Mouse (Mus musculus) heart, embryonic 12.5 days (tissue): Measurements from ENCODE around the gene Ascc1. TPM values are rescaled to one million over a fixed set of nuclear protein-coding genes. Genes with fewer than 3 reads are reported as not detected.
"Not testable (repeated sequence)": the region's sequence is repeated elsewhere in the genome, so short reads cannot be mapped to it uniquely, and the experiment has no call there.

Source experiments
- ATAC-seq: fragments of 200-750 bp; cut with Nextera tagmentation; 2 replicates; pipeline ENCODE4 v1.8.0; 2017; ENCODE audit warnings: moderate TSS enrichment, moderate library complexity; ENCODE audit not compliant: insufficient number of reproducible peaks, low FRiP score
- H3K27ac ChIP-seq: fragments of 300-500 bp; sonication (generic); 2 replicates; pipeline ENCODE4 v1.5.1; 2016; ENCODE audit warnings: mild to moderate bottlenecking, moderate library complexity; ENCODE audit not compliant: poor library complexity, severe bottlenecking
- H3K27me3 ChIP-seq: fragments of 300-500 bp; sonication (generic); replicated peaks from 2 replicates; pipeline ENCODE4 v1.6.1; 2016; ENCODE audit warnings: mild to moderate bottlenecking, moderate library complexity
- H3K36me3 ChIP-seq: fragments of 300-500 bp; sonication (generic); 2 replicates; pipeline ENCODE4 v1.6.1; 2016; ENCODE audit warnings: mild to moderate bottlenecking, moderate library complexity
- H3K4me1 ChIP-seq: fragments of 300-500 bp; sonication (generic); replicated peaks from 2 replicates; pipeline ENCODE4 v1.6.1; 2016; ENCODE audit warnings: mild to moderate bottlenecking
- H3K4me2 ChIP-seq: fragments of 300-500 bp; sonication (generic); 2 replicates; pipeline ENCODE4 v1.6.1; 2016; ENCODE audit warnings: mild to moderate bottlenecking, moderate library complexity
- H3K4me3 ChIP-seq: fragments of 300-500 bp; sonication (generic); 2 replicates; pipeline ENCODE4 v1.5.1; 2016; ENCODE audit warnings: mild to moderate bottlenecking
- H3K9ac ChIP-seq: fragments of 300-500 bp; sonication (generic); 2 replicates; pipeline ENCODE4 v1.6.1; 2016; ENCODE audit warnings: mild to moderate bottlenecking, moderate library complexity
- H3K9me3 ChIP-seq: fragments of 300-500 bp; sonication (generic); replicated peaks from 2 replicates; pipeline ENCODE4 v1.6.1; 2016; ENCODE audit warnings: mild to moderate bottlenecking, moderate library complexity
- WGBS: fragments of 180-500 bp; shearing (Covaris S2); methylation state at CpG from one replicate; pipeline ENCODE4 v1.1.7; 2016; 5-methylcytosine and 5-hydroxymethylcytosine counted together
- polyA plus RNA-seq: library from polyadenylated mRNA; unstranded; fragments of >200 nt; fragmentation: Nextera tagmentation; extraction: Ambion mirVana; gene quantifications from 2 replicates; pipeline ENCODE4 v1.2.1, GENCODE M21; 2016

Gene Ascc1
- polyA plus RNA-seq, 1 experiment from 2014 or later: 33.2 TPM

DNA sequence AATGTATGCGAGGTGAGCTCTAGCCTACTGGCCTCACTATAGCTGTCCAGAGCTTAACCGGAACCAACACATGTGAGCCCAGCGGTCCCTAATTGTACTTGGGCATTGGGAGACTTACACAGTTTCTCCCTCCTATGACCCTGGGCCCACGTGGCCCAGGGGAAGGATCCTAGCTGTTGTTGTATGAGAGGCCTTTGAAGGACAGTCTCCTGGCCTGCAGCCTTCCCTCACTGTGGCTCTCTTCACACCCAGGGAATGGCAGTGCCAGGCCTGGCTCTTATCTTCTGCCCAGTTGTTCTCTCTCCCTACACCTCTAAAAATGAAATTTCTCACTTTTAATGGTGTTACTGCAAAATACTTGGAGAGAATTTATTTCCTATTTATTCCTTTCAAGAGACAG lies 114.4 kb downstream of the Ascc1 start:
- H3K36me3 ChIP-seq: no peaks in the 10 kb centered on the region
- peaks cover 83% of the 10 kb centered on the region for H3K27me3 ChIP-seq
- H3K9me3 ChIP-seq: no peaks in the 10 kb centered on the region
- H3K4me3 ChIP-seq: no peak overlapping the region
- 56% methylated on average over 4 of the region's 4 CpGs for WGBS
- no peak overlapping the region for H3K27ac ChIP-seq
- no peak for ATAC-seq
- no peak overlapping the region for H3K4me2 ChIP-seq
- no peak overlapping the region for H3K9ac ChIP-seq
- peaks cover 29% of the 10 kb centered on the region for H3K4me1 ChIP-seq

DNA sequence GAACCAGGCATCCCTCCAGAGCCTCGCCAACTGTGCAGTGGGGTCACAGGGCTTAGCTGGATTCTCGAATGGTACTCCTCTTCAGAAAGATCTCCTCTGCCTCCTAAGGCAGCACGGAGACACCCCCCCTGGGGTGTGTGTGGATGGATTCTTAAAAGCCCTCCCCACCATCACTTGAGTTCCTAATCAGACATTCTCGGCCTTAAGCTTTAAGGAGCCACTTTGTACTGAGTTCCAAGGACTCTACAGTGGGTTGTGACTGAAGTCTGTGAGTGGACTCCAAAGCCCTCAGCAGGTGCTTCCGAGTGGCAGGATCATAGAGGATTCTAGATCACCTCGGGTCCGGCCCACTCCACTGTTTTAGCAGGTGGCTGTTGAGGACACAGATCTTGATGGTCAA lies 115.9 kb downstream of the Ascc1 start:
- peaks cover 29% of the 10 kb centered on the region for H3K4me1 ChIP-seq
- no peak overlapping the region for H3K4me3 ChIP-seq
- no peak overlapping the region for H3K27ac ChIP-seq
- no peak overlapping the region for H3K9ac ChIP-seq
- H3K9me3 ChIP-seq: no peaks in the 10 kb centered on the region
- no peaks in the 10 kb centered on the region for H3K36me3 ChIP-seq
- no peak; the same call in 1 of the 2 replicates for ATAC-seq
- peaks cover 70% of the 10 kb centered on the region for H3K27me3 ChIP-seq
- no peak overlapping the region for H3K4me2 ChIP-seq
- whole genome bisulfite sequencing: 50% methylated on average over 7 of the region's 7 CpGs

DNA sequence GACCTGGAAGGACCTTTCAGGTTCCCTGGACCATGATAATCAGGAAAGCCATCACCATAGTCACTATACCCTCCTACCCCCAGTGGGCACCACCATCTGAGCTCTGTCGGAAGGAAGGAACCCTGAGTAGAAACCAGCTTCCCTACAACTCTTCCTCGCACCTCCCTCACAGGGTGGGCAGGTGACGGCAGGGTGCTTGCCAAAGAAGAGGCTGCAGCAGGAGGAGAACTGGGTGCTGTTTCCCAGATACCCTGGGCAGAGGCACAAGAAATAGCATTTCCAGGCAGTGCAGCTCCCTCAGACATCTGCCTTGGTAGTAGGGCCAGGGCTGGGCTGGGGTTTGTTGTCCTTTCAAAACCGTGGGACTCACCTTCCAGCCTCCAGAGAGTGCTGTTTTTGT lies 118.0 kb downstream of the Ascc1 start:
- Histone ChIP-seq H3K4me2 (no peak overlapping the region), H3K27me3 (peaks cover 67% of the 10 kb centered on the region), H3K4me1 (peaks cover 27% of the 10 kb centered on the region), H3K36me3 (no peaks in the 10 kb centered on the region), H3K9ac (no peak overlapping the region), H3K4me3 (no peak overlapping the region), H3K27ac (no peak overlapping the region), H3K9me3 (no peaks in the 10 kb centered on the region)
- 71% methylated on average over 4 of the region's 4 CpGs for WGBS
- no peak for ATAC-seq

DNA sequence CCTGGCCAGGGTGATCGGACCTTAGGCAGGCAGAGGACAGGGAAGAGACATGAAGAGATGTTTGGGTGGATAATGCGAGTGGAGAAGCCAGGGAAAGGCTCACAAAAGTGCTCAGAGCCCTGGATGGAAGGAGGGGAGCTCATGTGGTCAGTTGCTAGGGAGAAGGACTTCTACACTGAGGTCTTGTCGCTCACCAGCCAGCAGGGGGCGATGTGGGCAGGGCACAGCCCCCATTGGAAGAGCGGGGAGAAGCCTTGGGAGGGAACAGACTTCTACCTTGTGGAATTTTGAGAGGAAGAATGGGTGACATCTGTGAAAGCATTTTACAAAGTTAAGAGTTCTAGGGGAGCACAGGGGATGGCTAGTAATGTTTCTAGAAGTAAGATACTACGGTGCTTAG lies 121.5 kb downstream of the Ascc1 start:
- H3K4me1 ChIP-seq: 0 out of 2 replicates have a peak, but pooled peaks cover 6% of the 10 kb centered on the region
- no peak overlapping the region for H3K9ac ChIP-seq
- H3K27me3 ChIP-seq: peaks cover 54% of the 10 kb centered on the region
- H3K4me3 ChIP-seq: no peak overlapping the region
- H3K36me3 ChIP-seq: no peaks in the 10 kb centered on the region
- H3K9me3 ChIP-seq: no peaks in the 10 kb centered on the region
- 58% methylated on average over 6 of the region's 6 CpGs for whole genome bisulfite sequencing
- H3K27ac ChIP-seq: no peak overlapping the region
- no peak overlapping the region for H3K4me2 ChIP-seq
- no peak for ATAC-seq

DNA sequence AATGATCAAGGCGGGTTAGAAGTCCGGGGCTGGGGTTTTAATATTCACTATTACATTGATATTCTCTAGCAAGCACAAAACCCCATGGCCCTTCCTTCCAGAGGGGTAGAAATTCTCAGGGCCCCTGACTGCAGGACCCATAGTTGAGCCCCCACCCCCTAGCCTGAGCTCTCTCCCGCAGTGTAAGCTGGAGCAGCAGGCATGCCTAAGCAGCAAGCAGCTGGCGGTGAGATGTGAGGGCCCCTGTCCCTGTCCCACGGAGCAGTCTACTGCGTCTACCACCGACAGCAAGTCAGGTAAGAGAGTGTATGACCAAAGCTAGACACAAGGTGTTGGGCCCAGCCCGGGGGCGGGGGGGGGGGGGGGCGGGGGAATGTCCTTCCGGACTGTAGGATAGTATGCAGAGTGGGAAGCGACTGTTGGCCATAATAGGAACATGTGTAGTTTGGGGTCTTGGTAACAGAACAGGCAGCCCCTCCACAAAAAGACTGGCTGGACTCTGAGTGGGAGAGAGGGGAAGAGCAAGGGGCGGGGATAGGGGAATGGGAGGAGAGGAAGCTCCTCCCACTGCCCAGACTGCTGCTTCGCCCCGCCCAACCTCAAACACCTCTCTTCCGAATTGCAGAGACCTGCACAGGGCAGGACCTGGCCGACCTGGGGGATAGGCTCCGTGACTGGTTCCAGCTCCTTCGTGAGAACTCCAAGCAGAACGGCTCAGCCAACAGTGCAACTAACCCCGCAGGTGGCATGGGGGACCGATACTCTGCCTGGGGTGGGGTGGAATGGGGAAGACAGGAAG lies 123.1 kb downstream of the Ascc1 start:
- Histone ChIP-seq H3K27me3 (peaks cover 50% of the 10 kb centered on the region), H3K4me2 (peak overlapping the region; percentile 42), H3K4me1 (0 out of 2 replicates have a peak, but pooled peaks cover 6% of the 10 kb centered on the region), H3K36me3 (no peaks in the 10 kb centered on the region), H3K27ac (no peak overlapping the region), H3K9me3 (no peaks in the 10 kb centered on the region), H3K4me3 (no peak overlapping the region), H3K9ac (no peak overlapping the region)
- 16% methylated on average over 22 of the region's 22 CpGs for WGBS
- ATAC-seq: peak; percentile 20; the same call in 1 of the 2 replicates

DNA sequence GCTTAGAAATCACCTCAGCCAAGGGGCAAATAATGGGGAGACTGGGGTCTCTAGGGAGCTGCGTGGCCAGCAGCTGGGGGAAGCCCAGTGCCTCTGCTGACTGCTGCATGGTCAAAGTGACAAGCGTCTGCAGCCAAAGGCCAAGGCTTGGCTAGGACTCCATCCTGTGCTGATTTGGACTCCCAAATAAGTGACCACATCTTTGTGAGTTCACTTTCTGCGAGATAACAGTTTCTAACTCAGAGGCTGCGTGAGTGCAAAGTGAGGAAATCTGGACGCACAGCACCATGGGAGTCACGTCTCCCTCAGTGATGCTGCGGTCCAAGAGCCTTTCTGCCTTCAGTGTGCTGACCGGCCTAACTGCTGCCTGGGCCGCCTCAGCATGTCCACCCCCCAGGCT lies 125.7 kb downstream of the Ascc1 start:
- ATAC-seq: no peak
- Histone ChIP-seq H3K4me3 (no peak overlapping the region), H3K9ac (no peak overlapping the region), H3K36me3 (no peaks in the 10 kb centered on the region), H3K4me2 (no peak overlapping the region), H3K9me3 (no peaks in the 10 kb centered on the region), H3K27me3 (peaks cover 64% of the 10 kb centered on the region), H3K4me1 (0 out of 2 replicates have a peak, but pooled peaks cover 6% of the 10 kb centered on the region), H3K27ac (no peak overlapping the region)
- WGBS: 65% methylated on average over 9 of the region's 9 CpGs

DNA sequence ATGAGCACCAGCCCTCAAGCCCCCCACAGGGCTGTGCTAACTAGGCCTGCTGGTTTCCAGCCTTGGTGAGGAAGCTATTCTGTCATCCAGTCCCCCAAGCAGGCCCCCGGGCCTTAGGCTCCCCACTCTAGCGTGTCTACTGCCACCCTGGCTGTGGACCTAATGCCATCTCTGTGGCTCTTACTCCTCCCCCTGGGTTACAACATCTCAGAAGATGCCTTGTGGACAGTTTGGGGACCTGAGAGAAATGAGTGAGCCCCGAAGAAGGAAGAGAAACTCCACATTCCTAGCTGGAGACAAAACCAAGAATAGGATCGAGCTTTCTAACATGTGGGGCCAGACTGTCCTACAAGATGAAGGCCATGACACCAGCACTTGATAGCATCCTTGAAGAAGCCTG lies 127.9 kb downstream of the Ascc1 start:
- H3K9ac ChIP-seq: no peak overlapping the region
- 74% methylated on average over 4 of the region's 4 CpGs for WGBS
- no peaks in the 10 kb centered on the region for H3K9me3 ChIP-seq
- H3K27ac ChIP-seq: no peak overlapping the region
- H3K4me3 ChIP-seq: no peak overlapping the region
- no peak overlapping the region for H3K4me2 ChIP-seq
- ATAC-seq: no peak
- no peaks in the 10 kb centered on the region for H3K36me3 ChIP-seq
- peaks cover 64% of the 10 kb centered on the region for H3K27me3 ChIP-seq
- H3K4me1 ChIP-seq: peaks cover 12% of the 10 kb centered on the region; the same call in 1 of the 2 replicates

DNA sequence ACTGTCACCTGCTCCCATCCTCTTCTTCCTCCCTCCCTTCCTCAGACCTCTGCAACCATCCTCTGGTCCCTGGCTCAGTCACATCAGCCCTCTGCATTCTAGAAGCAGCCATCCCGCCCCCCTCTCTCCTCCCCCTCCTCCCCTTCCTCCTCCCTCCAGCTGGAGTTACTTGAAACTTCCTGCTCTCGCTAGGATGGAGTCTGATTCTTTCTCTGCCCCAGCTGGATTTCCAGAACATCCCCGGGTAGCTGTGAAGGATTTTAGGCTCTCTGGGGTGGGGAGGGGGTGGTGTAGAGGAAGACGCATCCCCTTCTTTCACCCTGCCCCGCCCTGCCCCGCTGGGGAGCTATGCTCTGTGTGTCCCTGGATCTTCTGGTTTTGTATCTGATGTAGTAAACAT lies 130.9 kb downstream of the Ascc1 start:
- no peak for ATAC-seq
- H3K4me1 ChIP-seq: peaks cover 11% of the 10 kb centered on the region; the same call in 1 of the 2 replicates
- no peak overlapping the region for H3K9ac ChIP-seq
- H3K36me3 ChIP-seq: no peaks in the 10 kb centered on the region
- WGBS: 35% methylated on average over 6 of the region's 6 CpGs
- peaks cover 52% of the 10 kb centered on the region for H3K27me3 ChIP-seq
- no peak overlapping the region for H3K4me2 ChIP-seq
- no peaks in the 10 kb centered on the region for H3K9me3 ChIP-seq
- no peak overlapping the region for H3K27ac ChIP-seq
- H3K4me3 ChIP-seq: no peak overlapping the region

DNA sequence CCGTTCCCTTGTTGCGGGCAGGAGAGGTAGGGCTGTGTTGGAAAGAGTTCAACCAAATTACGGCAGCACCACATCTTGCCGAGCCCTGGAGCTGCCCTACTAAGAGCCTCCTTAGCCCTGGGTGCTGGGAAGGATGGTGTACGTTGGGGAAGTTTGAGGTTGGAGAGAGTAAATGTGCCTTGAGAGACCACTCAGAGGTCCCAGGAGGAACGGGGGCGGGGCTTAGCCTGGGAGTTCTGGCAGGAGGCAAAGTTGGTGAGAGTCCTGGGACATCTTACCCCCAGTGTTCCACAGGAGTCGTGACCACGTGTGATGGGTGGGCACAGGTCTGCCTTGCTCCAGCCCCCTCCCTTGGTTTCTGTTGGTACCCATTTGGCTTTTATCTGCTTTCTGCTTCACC lies 131.6 kb downstream of the Ascc1 start:
- Histone ChIP-seq H3K27ac (no peak overlapping the region), H3K4me2 (no peak overlapping the region), H3K9me3 (no peaks in the 10 kb centered on the region), H3K36me3 (no peaks in the 10 kb centered on the region), H3K4me1 (peaks cover 11% of the 10 kb centered on the region; the same call in 1 of the 2 replicates), H3K9ac (no peak overlapping the region), H3K4me3 (no peak overlapping the region), H3K27me3 (peaks cover 52% of the 10 kb centered on the region)
- ATAC-seq: no peak
- 42% methylated on average over 9 of the region's 9 CpGs for WGBS

DNA sequence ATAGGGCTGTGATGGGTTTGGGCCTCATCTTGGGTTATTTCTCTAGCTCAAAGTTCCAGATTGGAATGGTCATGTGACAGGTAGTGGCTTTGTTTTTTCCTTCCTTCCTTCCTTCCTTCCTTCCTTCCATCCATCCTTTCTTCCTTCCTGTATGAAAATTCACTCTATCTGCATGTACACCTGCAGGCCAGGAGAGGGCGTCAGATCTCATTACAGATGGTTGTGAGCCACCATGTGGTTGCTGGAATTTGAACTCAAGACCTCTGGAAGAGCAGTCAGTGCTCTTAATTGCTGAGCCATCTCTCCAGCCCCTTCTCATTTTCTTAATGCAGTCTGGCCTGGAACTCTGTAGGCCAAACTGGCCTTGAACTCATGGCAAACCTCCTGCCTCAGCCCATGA lies 133.4 kb downstream of the Ascc1 start:
- WGBS: 40% methylated on average over 1 of the region's 1 CpGs

DNA sequence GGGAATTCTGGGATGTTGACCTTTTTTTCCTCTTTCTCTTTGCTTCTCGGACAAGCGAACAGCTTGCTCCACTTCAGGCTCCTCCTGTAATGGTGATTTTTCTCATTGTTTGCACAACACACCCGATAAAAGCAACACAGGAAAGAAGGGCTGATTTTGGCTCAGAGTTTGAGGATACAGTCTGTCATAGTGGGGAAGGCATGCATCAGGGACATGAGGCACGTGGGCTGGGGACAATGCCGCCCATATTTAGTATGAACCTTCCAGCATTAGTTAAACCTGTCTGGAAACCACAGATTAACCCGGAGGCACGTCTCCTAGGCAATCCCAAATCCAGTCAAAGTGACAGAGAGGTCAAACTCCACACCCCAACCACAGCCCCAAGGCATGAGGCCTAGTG lies 134.3 kb downstream of the Ascc1 start:
- H3K4me1 ChIP-seq: peaks cover 11% of the 10 kb centered on the region; the same call in 1 of the 2 replicates
- H3K9ac ChIP-seq: no peak overlapping the region
- 70% methylated on average over 7 of the region's 7 CpGs for WGBS
- H3K4me2 ChIP-seq: no peak overlapping the region
- H3K36me3 ChIP-seq: no peaks in the 10 kb centered on the region
- H3K27me3 ChIP-seq: peaks cover 27% of the 10 kb centered on the region
- ATAC-seq: no peak
- H3K9me3 ChIP-seq: 0 out of 2 replicates have a peak, but pooled peaks cover 7% of the 10 kb centered on the region
- H3K27ac ChIP-seq: no peak overlapping the region
- H3K4me3 ChIP-seq: no peak overlapping the region

More for the DNA sequence above, 133.4 kb downstream of the Ascc1 start:
- H3K4me3 ChIP-seq, H3K9ac ChIP-seq, H3K4me2 ChIP-seq, H3K27ac ChIP-seq, ATAC-seq, H3K36me3 ChIP-seq, H3K9me3 ChIP-seq: not testable (repeated sequence)
- Histone ChIP-seq H3K27me3 (peaks cover 36% of the 10 kb centered on the region), H3K4me1 (peaks cover 11% of the 10 kb centered on the region; the same call in 1 of the 2 replicates)
